Mouse (Mus musculus): ENCODE data around the gene Olfr1499. TPM values are rescaled to one million over a fixed set of nuclear protein-coding genes. Genes with fewer than 3 reads are reported as not detected.

Olfr1499 gene
- polyA plus RNA-seq, 1 experiment from 2014 or later, result not detected

GRCm38 (mm10) chr19:13798102-13798501 is 21.1 kb downstream of the Olfr1499 start, which contains the start of gene Olfr1497:
Gene Olfr1497 (minus strand): TSS chr19:13798202.
- DNase-seq (ENCODE audit: low spot score) (no peak), ATAC-seq (ENCODE audit: insufficient read depth, low FRiP score, low TSS enrichment) (no peak)
- Histone ChIP-seq H3K36me3 (ENCODE audit: control insufficient read depth, insufficient read depth, low read length) (no peaks in the 10 kb centered on the region), H3K9ac (ENCODE audit: low read length) (no peak within 1 kb of the TSS), H3K4me3 (ENCODE audit: low read depth, low read length) (no peak within 1 kb of the TSS), H3K4me2 (ENCODE audit: low read depth) (no peak within 1 kb of the TSS), H3K27ac (ENCODE audit: low read depth, low read length) (no peak within 1 kb of the TSS), H3K9me3 (ENCODE audit: control insufficient read depth, low read length) (no peaks in the 10 kb centered on the region), H3K27me3 (ENCODE audit: control insufficient read depth, insufficient read depth, low read length) (no peaks in the 10 kb centered on the region), H3K4me1 (ENCODE audit: control insufficient read depth, insufficient read depth, low read length) (no peaks in the 10 kb centered on the region)

- no peaks in the 10 kb centered on the region for H3K4me1 ChIP-seq (ENCODE audit: control insufficient read depth, insufficient read depth, low read length)
- no peaks in the 10 kb centered on the region for H3K27me3 ChIP-seq (ENCODE audit: control insufficient read depth, insufficient read depth, low read length)
- WGBS, result 85% methylated on average over 1 of the region's 1 CpGs
- H3K4me2 ChIP-seq (ENCODE audit: low read depth), result no peak within 1 kb of the TSS
- ATAC-seq (ENCODE audit: insufficient read depth, low FRiP score, low TSS enrichment) (no peak), DNase-seq (ENCODE audit: low spot score) (no peak)
- no peak within 1 kb of the TSS for H3K27ac ChIP-seq (ENCODE audit: low read depth, low read length)
- H3K9ac ChIP-seq (ENCODE audit: low read length), result no peak within 1 kb of the TSS
- no peak within 1 kb of the TSS for H3K4me3 ChIP-seq (ENCODE audit: low read depth, low read length)
- no peaks in the 10 kb centered on the region for H3K36me3 ChIP-seq (ENCODE audit: control insufficient read depth, insufficient read depth, low read length)
- no peaks in the 10 kb centered on the region for H3K9me3 ChIP-seq (ENCODE audit: control insufficient read depth, low read length)
Measured at GRCm38 (mm10) chr19:13777578-13777977, 41.7 kb downstream of the Olfr1499 start, which contains the start of gene Olfr1496. Gene Olfr1496 (plus strand): TSS chr19:13777878.

GRCm38 (mm10) chr19:13768565-13769276 is 50.5 kb downstream of the Olfr1499 start:
- H3K9ac ChIP-seq (ENCODE audit: low read length), result no peak overlapping the region
- 88% methylated on average over 9 of the region's 9 CpGs for WGBS
- no peaks in the 10 kb centered on the region for H3K9me3 ChIP-seq (ENCODE audit: control insufficient read depth, low read length)
- no peak overlapping the region for H3K4me2 ChIP-seq (ENCODE audit: low read depth)
- DNase-seq (ENCODE audit: low spot score) (no peak), ATAC-seq (ENCODE audit: insufficient read depth, low FRiP score, low TSS enrichment) (no peak)
- no peaks in the 10 kb centered on the region for H3K4me1 ChIP-seq (ENCODE audit: control insufficient read depth, insufficient read depth, low read length)
- H3K27ac ChIP-seq (ENCODE audit: low read depth, low read length), result no peak overlapping the region
- H3K36me3 ChIP-seq (ENCODE audit: control insufficient read depth, insufficient read depth, low read length), result no peaks in the 10 kb centered on the region
- H3K4me3 ChIP-seq (ENCODE audit: low read depth, low read length), result no peak overlapping the region
- no peaks in the 10 kb centered on the region for H3K27me3 ChIP-seq (ENCODE audit: control insufficient read depth, insufficient read depth, low read length)

GRCm38 (mm10) chr19:13764306-13764705 is 54.9 kb downstream of the Olfr1499 start, which contains the start of gene Olfr1495:
Gene Olfr1495 (plus strand): TSS chr19:13764606.
- no peaks in the 10 kb centered on the region for H3K36me3 ChIP-seq (ENCODE audit: control insufficient read depth, insufficient read depth, low read length)
- WGBS, result 86% methylated on average over 3 of the region's 3 CpGs
- H3K4me1 ChIP-seq (ENCODE audit: control insufficient read depth, insufficient read depth, low read length), result no peaks in the 10 kb centered on the region
- DNase-seq (ENCODE audit: low spot score), result no peak
- no peaks in the 10 kb centered on the region for H3K9me3 ChIP-seq (ENCODE audit: control insufficient read depth, low read length)
- no peak for ATAC-seq (ENCODE audit: insufficient read depth, low FRiP score, low TSS enrichment)
- H3K9ac ChIP-seq (ENCODE audit: low read length), result no peak within 1 kb of the TSS
- no peak within 1 kb of the TSS for H3K4me2 ChIP-seq (ENCODE audit: low read depth)
- no peak within 1 kb of the TSS for H3K27ac ChIP-seq (ENCODE audit: low read depth, low read length)
- H3K4me3 ChIP-seq (ENCODE audit: low read depth, low read length), result no peak within 1 kb of the TSS
- no peaks in the 10 kb centered on the region for H3K27me3 ChIP-seq (ENCODE audit: control insufficient read depth, insufficient read depth, low read length)

Other genes starting within 250 kb of the Olfr1499 start
- not detected in 2 replicates for gene Olfr1484, start 235.9 kb downstream of the Olfr1499 start, polyA plus RNA-seq (2014; fragmentation: Nextera tagmentation; extraction: Ambion mirVana)
- not detected in 2 replicates for gene Olfr1487, start 202.1 kb downstream of the Olfr1499 start, polyA plus RNA-seq (2014; fragmentation: Nextera tagmentation; extraction: Ambion mirVana)
- gene Olfr1489, start 187.8 kb downstream of the Olfr1499 start, polyA plus RNA-seq (2014; fragmentation: Nextera tagmentation; extraction: Ambion mirVana), result not detected in 2 replicates
- gene Olfr1490, start 168.4 kb downstream of the Olfr1499 start, polyA plus RNA-seq (2014; fragmentation: Nextera tagmentation; extraction: Ambion mirVana), result not detected in 2 replicates
- not detected in 2 replicates for gene Olfr1491, start 122.2 kb downstream of the Olfr1499 start, polyA plus RNA-seq (2014; fragmentation: Nextera tagmentation; extraction: Ambion mirVana)
- not detected in 2 replicates for gene Olfr1493-ps1, start 96.2 kb downstream of the Olfr1499 start, polyA plus RNA-seq (2014; fragmentation: Nextera tagmentation; extraction: Ambion mirVana)
- not detected in 2 replicates for gene Olfr1494, start 79.7 kb downstream of the Olfr1499 start, polyA plus RNA-seq (2014; fragmentation: Nextera tagmentation; extraction: Ambion mirVana)
- not detected in 2 replicates for gene Olfr1495, start 54.8 kb downstream of the Olfr1499 start, polyA plus RNA-seq (2014; fragmentation: Nextera tagmentation; extraction: Ambion mirVana)
- not detected in 2 replicates for gene Olfr1496, start 41.6 kb downstream of the Olfr1499 start, polyA plus RNA-seq (2014; fragmentation: Nextera tagmentation; extraction: Ambion mirVana)
- gene Olfr1497, start 21.2 kb downstream of the Olfr1499 start, polyA plus RNA-seq (2014; fragmentation: Nextera tagmentation; extraction: Ambion mirVana), result not detected in 2 replicates
- not detected in 2 replicates for gene Olfr1500, start 11.0 kb upstream of the Olfr1499 start, polyA plus RNA-seq (2014; fragmentation: Nextera tagmentation; extraction: Ambion mirVana)
- not detected in 2 replicates for gene Olfr1501, start 31.2 kb upstream of the Olfr1499 start, polyA plus RNA-seq (2014; fragmentation: Nextera tagmentation; extraction: Ambion mirVana)
- not detected in 2 replicates for gene Olfr1502, start 42.3 kb upstream of the Olfr1499 start, polyA plus RNA-seq (2014; fragmentation: Nextera tagmentation; extraction: Ambion mirVana)
- not detected in 2 replicates for gene Olfr1504, start 78.5 kb upstream of the Olfr1499 start, polyA plus RNA-seq (2014; fragmentation: Nextera tagmentation; extraction: Ambion mirVana)
- gene Olfr1505, start 94.1 kb upstream of the Olfr1499 start, polyA plus RNA-seq (2014; fragmentation: Nextera tagmentation; extraction: Ambion mirVana), result not detected in 2 replicates

All from neural tube, embryonic 11.5 days (tissue).